Mouse (Mus musculus): ENCODE results near the gene Acsl3. TPM values are rescaled to one million over a fixed set of nuclear protein-coding genes. Genes with fewer than 3 reads are reported as not detected.
A peak's percentile ranks its signal among the peaks of the same experiment; 100 is the strongest.

The Acsl3 gene
- polyA plus RNA-seq, 1 experiment from 2014 or later: 71.3 TPM

DNA sequence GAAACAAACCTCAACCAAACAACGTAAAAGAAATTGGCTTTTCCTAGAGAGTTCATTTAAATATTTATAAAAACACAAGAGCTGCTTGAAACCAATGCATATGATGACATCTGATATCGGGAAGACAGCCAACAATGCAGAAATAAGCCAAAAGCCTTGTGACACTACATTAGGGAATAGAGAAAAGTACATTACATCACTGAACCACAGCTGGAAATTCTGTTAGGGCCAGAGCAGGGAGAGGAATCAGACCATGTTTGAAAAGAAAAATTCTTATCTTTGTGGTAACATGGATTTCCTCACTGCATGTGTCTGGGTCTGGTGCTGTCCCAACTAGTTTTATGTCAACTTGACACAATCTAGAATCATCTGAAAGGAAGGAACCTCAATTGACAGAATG, 15.4 kb upstream of the Acsl3 start:
- DNase-seq (ENCODE audit: low spot score) (peak; percentile 88), ATAC-seq (ENCODE audit: low read depth) (peak; percentile 62; the same call in 1 of the 2 replicates)
- 54% methylated on average over 2 of the region's 2 CpGs for WGBS
- H3K27me3 ChIP-seq (replicated peaks; ENCODE audit: control insufficient read depth, insufficient read depth, low read length): no peaks in the 10 kb centered on the region
- H3K9ac ChIP-seq (ENCODE audit: low read depth, low read length): no peak overlapping the region
- no peak overlapping the region for H3K27ac ChIP-seq (replicated peaks; ENCODE audit: low read depth, low read length)
- H3K4me3 ChIP-seq (ENCODE audit: low read depth, low read length): no peak overlapping the region
- no peaks in the 10 kb centered on the region for H3K36me3 ChIP-seq (ENCODE audit: control insufficient read depth, insufficient read depth, low read length)
- H3K4me2 ChIP-seq (ENCODE audit: low read depth, low read length): no peak overlapping the region
- peaks cover 11% of the 10 kb centered on the region; the same call in 1 of the 2 replicates for H3K4me1 ChIP-seq (ENCODE audit: control insufficient read depth, insufficient read depth, low read length)
- H3K9me3 ChIP-seq (ENCODE audit: control insufficient read depth, low read length): no peaks in the 10 kb centered on the region

DNA sequence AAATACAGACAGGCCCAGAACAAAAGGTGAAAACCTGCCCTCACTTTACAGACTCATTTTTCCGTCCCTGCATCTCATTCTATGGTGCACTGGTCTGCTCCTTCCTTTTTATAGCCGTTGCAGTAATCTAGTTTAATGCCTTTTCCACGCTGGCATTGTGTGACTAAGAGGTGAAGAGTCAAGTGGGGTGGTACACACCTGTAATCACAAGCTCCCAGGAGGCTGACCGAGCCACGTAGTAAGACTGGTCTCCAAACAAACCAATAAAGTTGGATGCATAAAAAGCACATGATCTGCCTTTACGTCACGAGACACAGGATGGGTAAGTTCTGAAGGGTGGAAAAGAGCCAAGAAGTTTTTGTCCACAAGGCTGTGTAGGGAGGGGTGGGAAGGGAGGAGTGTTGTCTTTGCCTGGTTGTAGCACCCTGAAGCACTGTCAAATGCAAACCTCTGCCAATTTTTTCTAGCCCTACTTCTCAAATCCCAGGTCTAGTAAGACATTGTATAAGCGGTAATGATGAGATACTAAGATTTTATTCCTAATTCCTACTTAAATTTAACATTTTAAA, 10.2 kb upstream of the Acsl3 start:
- peak; percentile 65 for DNase-seq (ENCODE audit: low spot score)
- 41% methylated on average over 8 of the region's 8 CpGs for WGBS

GRCm38 (mm10) chr1:78649269-78650061, 8.2 kb upstream of the Acsl3 start:
- peak overlapping the region; percentile 11; the same call in 1 of the 2 replicates for H3K27ac ChIP-seq (replicated peaks; ENCODE audit: low read depth, low read length)
- H3K27me3 ChIP-seq (replicated peaks; ENCODE audit: control insufficient read depth, insufficient read depth, low read length): no peaks in the 10 kb centered on the region
- no peaks in the 10 kb centered on the region for H3K36me3 ChIP-seq (ENCODE audit: control insufficient read depth, insufficient read depth, low read length)
- no peak overlapping the region for H3K4me2 ChIP-seq (ENCODE audit: low read depth, low read length)
- peaks cover 9% of the 10 kb centered on the region for H3K4me1 ChIP-seq (ENCODE audit: control insufficient read depth, insufficient read depth, low read length)
- no peak overlapping the region for H3K4me3 ChIP-seq (ENCODE audit: low read depth, low read length)
- WGBS: 26% methylated on average over 6 of the region's 6 CpGs
- no peak overlapping the region for H3K9ac ChIP-seq (ENCODE audit: low read depth, low read length)
- H3K9me3 ChIP-seq (ENCODE audit: control insufficient read depth, low read length): no peaks in the 10 kb centered on the region
- ATAC-seq (ENCODE audit: low read depth): peak; percentile 93
- DNase-seq (ENCODE audit: low spot score): peak; percentile 89

More for the DNA sequence above, 10.2 kb upstream of the Acsl3 start:
- Histone ChIP-seq H3K4me1 (ENCODE audit: control insufficient read depth, insufficient read depth, low read length) (peaks cover 11% of the 10 kb centered on the region), H3K9me3 (ENCODE audit: control insufficient read depth, low read length) (no peaks in the 10 kb centered on the region), H3K4me2 (ENCODE audit: low read depth, low read length) (no peak overlapping the region), H3K27me3 (replicated peaks; ENCODE audit: control insufficient read depth, insufficient read depth, low read length) (no peaks in the 10 kb centered on the region), H3K4me3 (ENCODE audit: low read depth, low read length) (no peak overlapping the region), H3K9ac (ENCODE audit: low read depth, low read length) (no peak overlapping the region), H3K27ac (replicated peaks; ENCODE audit: low read depth, low read length) (no peak overlapping the region), H3K36me3 (ENCODE audit: control insufficient read depth, insufficient read depth, low read length) (no peaks in the 10 kb centered on the region)
- ATAC-seq (ENCODE audit: low read depth): no peak

- no peaks in the 10 kb centered on the region for H3K27me3 ChIP-seq (replicated peaks; ENCODE audit: control insufficient read depth, insufficient read depth, low read length)
- no peak overlapping the region for H3K4me3 ChIP-seq (ENCODE audit: low read depth, low read length)
- peak overlapping the region; percentile 1; the same call in 1 of the 2 replicates for H3K27ac ChIP-seq (replicated peaks; ENCODE audit: low read depth, low read length)
- no peak overlapping the region; the same call in 1 of the 2 replicates for H3K4me2 ChIP-seq (ENCODE audit: low read depth, low read length)
- WGBS: 8% methylated on average over 2 of the region's 2 CpGs
- no peaks in the 10 kb centered on the region for H3K9me3 ChIP-seq (ENCODE audit: control insufficient read depth, low read length)
- H3K9ac ChIP-seq (ENCODE audit: low read depth, low read length): no peak overlapping the region
- H3K36me3 ChIP-seq (ENCODE audit: control insufficient read depth, insufficient read depth, low read length): no peaks in the 10 kb centered on the region
- H3K4me1 ChIP-seq (ENCODE audit: control insufficient read depth, insufficient read depth, low read length): peaks cover 20% of the 10 kb centered on the region
- ATAC-seq (ENCODE audit: low read depth) (no peak), DNase-seq (ENCODE audit: low spot score) (peak; percentile 80)
These were observed 1.2 kb upstream of the Acsl3 start for GRCm38 (mm10) chr1:78656472-78656871.

GRCm38 (mm10) chr1:78657021-78657629, 500 bp upstream of the Acsl3 start:
- Histone ChIP-seq H3K4me3 (ENCODE audit: low read depth, low read length) (peak overlapping the region; percentile 93), H3K9ac (ENCODE audit: low read depth, low read length) (peak overlapping the region; percentile 96), H3K36me3 (ENCODE audit: control insufficient read depth, insufficient read depth, low read length) (no peaks in the 10 kb centered on the region), H3K9me3 (ENCODE audit: control insufficient read depth, low read length) (no peaks in the 10 kb centered on the region), H3K27ac (replicated peaks; ENCODE audit: low read depth, low read length) (peak overlapping the region; percentile 97), H3K4me2 (ENCODE audit: low read depth, low read length) (peak overlapping the region; percentile 82), H3K27me3 (replicated peaks; ENCODE audit: control insufficient read depth, insufficient read depth, low read length) (no peaks in the 10 kb centered on the region), H3K4me1 (ENCODE audit: control insufficient read depth, insufficient read depth, low read length) (peaks cover 20% of the 10 kb centered on the region)
- 24% methylated on average over 22 of the region's 22 CpGs for WGBS
- DNase-seq (ENCODE audit: low spot score): no peak
- no peak for ATAC-seq (ENCODE audit: low read depth)

DNA sequence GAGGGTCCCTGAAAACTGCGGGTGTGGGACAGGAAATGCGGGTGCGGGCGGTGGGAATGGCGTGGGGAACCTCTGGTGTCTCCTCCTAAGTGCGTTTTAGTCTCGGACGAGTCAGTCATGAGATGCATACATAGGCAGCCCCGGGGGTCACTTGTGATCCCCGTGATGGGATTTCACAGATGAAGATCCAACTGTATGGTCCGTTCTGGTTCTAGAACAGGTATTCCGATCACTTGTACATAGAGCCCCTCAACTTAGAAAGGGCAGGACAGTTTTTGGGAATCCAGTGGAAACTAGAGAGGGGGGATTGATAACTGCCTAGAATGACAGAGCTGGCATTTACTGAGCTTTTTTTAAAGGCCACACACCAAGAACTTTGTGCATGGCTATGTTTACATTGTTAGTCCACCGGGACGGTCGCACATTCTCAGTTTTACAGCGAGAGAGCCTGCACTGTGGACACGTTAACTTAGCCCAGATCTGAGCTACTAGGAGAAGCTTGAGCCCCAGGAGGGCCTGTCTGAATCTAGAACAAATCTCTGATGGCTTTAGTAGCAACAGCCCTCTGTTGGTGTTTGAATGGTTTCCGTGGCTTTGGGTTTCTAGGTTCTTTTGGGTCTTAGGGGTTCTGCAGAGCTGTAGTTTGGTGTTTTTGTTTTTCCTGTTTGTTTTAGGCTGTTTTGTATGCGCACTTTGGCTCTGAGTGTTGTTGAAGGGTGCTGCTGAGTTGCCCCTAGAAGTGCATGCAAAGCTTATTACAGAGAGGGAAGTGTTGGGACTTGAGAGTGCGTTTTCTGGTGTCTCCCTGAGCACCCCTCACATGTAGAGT, 1.0 kb downstream of the Acsl3 start:
- WGBS: 1% methylated on average over 20 of the region's 20 CpGs
- H3K4me1 ChIP-seq (ENCODE audit: control insufficient read depth, insufficient read depth, low read length): peaks cover 20% of the 10 kb centered on the region

DNA sequence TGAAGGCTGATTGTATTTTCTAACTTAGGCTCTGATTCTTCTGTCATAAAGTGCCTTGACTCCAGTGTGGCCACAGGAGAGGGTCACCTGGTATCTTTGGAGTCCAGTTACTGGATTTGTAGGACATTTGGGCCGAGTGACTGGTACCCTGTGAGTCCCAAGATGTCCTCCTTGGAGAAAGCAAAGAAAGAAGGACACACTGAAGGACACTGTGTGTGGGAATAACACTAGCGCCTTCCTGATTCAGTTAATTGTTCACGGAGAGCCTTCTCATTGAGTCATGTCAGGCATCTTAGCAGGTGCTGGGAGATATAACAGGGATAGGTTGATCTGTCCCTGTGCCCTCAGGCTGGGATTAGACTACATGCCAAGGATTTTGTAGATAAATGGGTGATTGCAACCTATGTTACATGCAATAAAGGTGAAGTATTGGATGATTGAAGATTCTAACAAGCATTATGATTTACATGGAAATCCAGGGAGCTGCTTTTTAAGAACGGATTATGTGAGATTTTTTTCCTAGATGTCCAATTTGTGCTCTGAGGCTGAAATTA, 1.7 kb downstream of the Acsl3 start:
- no peaks in the 10 kb centered on the region for H3K9me3 ChIP-seq (ENCODE audit: control insufficient read depth, low read length)
- peak overlapping the region; percentile 93 for H3K4me3 ChIP-seq (ENCODE audit: low read depth, low read length)
- peaks cover 20% of the 10 kb centered on the region for H3K4me1 ChIP-seq (ENCODE audit: control insufficient read depth, insufficient read depth, low read length)
- no peak for ATAC-seq (ENCODE audit: low read depth)
- peak overlapping the region; percentile 96 for H3K9ac ChIP-seq (ENCODE audit: low read depth, low read length)
- no peaks in the 10 kb centered on the region for H3K27me3 ChIP-seq (replicated peaks; ENCODE audit: control insufficient read depth, insufficient read depth, low read length)
- H3K27ac ChIP-seq (replicated peaks; ENCODE audit: low read depth, low read length): no peak overlapping the region
- peaks cover 11% of the 10 kb centered on the region; the same call in 1 of the 2 replicates for H3K36me3 ChIP-seq (ENCODE audit: control insufficient read depth, insufficient read depth, low read length)
- 36% methylated on average over 4 of the region's 4 CpGs for WGBS
- peak overlapping the region; percentile 82 for H3K4me2 ChIP-seq (ENCODE audit: low read depth, low read length)
- DNase-seq (ENCODE audit: low spot score): no peak

More for the DNA sequence above, 1.0 kb downstream of the Acsl3 start:
- Histone ChIP-seq H3K36me3 (ENCODE audit: control insufficient read depth, insufficient read depth, low read length) (0 out of 2 replicates have a peak, but pooled peaks cover 4% of the 10 kb centered on the region), H3K9me3 (ENCODE audit: control insufficient read depth, low read length) (no peaks in the 10 kb centered on the region), H3K9ac (ENCODE audit: low read depth, low read length) (peak overlapping the region; percentile 96), H3K4me3 (ENCODE audit: low read depth, low read length) (peak overlapping the region; percentile 93), H3K27ac (replicated peaks; ENCODE audit: low read depth, low read length) (peak overlapping the region; percentile 97), H3K4me2 (ENCODE audit: low read depth, low read length) (peak overlapping the region; percentile 82), H3K27me3 (replicated peaks; ENCODE audit: control insufficient read depth, insufficient read depth, low read length) (no peaks in the 10 kb centered on the region)
- peak; percentile 31 for DNase-seq (ENCODE audit: low spot score)
- ATAC-seq (ENCODE audit: low read depth): no peak

DNA sequence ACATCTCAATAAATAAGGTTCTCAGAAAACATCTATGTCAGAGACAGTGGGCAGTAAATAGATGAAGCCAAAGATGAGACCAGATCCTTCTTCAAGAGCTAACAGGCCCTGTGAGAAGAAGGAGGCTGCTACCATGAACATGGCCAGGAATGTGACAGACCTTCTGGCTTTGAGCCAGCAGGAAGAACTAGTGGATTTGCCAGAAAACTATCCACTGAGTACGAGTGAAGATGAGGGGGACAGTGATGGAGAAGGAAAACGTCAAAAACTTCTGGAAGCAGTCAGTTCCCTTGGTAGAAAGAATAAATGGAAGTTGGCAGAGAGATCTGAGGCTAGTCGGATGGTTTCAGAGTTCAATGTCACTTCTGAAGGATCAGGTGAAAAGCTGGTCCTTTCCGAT, 6.7 kb downstream of the Acsl3 start:
- no peak for ATAC-seq (ENCODE audit: low read depth)
- 80% methylated on average over 4 of the region's 4 CpGs for WGBS
- Histone ChIP-seq H3K36me3 (ENCODE audit: control insufficient read depth, insufficient read depth, low read length) (peaks cover 54% of the 10 kb centered on the region), H3K9me3 (ENCODE audit: control insufficient read depth, low read length) (no peaks in the 10 kb centered on the region), H3K27ac (replicated peaks; ENCODE audit: low read depth, low read length) (no peak overlapping the region), H3K9ac (ENCODE audit: low read depth, low read length) (no peak overlapping the region), H3K27me3 (replicated peaks; ENCODE audit: control insufficient read depth, insufficient read depth, low read length) (no peaks in the 10 kb centered on the region), H3K4me1 (ENCODE audit: control insufficient read depth, insufficient read depth, low read length) (peaks cover 15% of the 10 kb centered on the region), H3K4me3 (ENCODE audit: low read depth, low read length) (no peak overlapping the region), H3K4me2 (ENCODE audit: low read depth, low read length) (no peak overlapping the region)
- DNase-seq (ENCODE audit: low spot score): no peak

Data from embryonic facial prominence, embryonic 14.5 days (tissue).